Mouse (Mus musculus) hindbrain, embryonic 11.5 days (tissue): Measurements from ENCODE around the gene Osbpl8. TPM values are rescaled to one million over a fixed set of nuclear protein-coding genes. Genes with fewer than 3 reads are reported as not detected.

Experiments
- ATAC-seq: fragments of 200-750 bp; cut with Nextera tagmentation; 2 replicates; pipeline ENCODE4 v1.8.0; 2017; ENCODE audit warnings: mild to moderate bottlenecking, moderate TSS enrichment, moderate library complexity; ENCODE audit not compliant: low FRiP score
- DNase-seq: peaks from one replicate; pipeline ENCODE4 v3.0.0-alpha.2; 2015; ENCODE audit warnings: low spot score
- H3K27ac ChIP-seq: fragments of 300-500 bp; sonication (generic); 2 replicates; pipeline ENCODE4 v1.5.1; 2014; ENCODE audit warnings: mild to moderate bottlenecking, low read depth, low read length
- H3K27me3 ChIP-seq: fragments of 300-500 bp; sonication (generic); 2 replicates; pipeline ENCODE4 v1.6.1; 2014; ENCODE audit warnings: mild to moderate bottlenecking, low read length, moderate library complexity, mixed read lengths; ENCODE audit not compliant: control insufficient read depth, insufficient read depth
- H3K36me3 ChIP-seq: fragments of 300-500 bp; sonication (generic); 2 replicates; pipeline ENCODE4 v1.6.1; 2014; ENCODE audit warnings: mild to moderate bottlenecking, low read length, moderate library complexity, mixed read lengths; ENCODE audit not compliant: control insufficient read depth, insufficient read depth
- H3K4me1 ChIP-seq: fragments of 300-500 bp; sonication (generic); replicated peaks from 2 replicates; pipeline ENCODE4 v1.6.1; 2014; ENCODE audit warnings: low read length, mixed read lengths; ENCODE audit not compliant: control insufficient read depth, insufficient read depth
- H3K4me2 ChIP-seq: fragments of 300-500 bp; sonication (generic); replicated peaks from 2 replicates; pipeline ENCODE4 v1.6.1; 2014; ENCODE audit warnings: mild to moderate bottlenecking, low read depth, low read length
- H3K4me3 ChIP-seq: fragments of 300-500 bp; sonication (generic); 2 replicates; pipeline ENCODE4 v1.5.1; 2014; ENCODE audit warnings: low read depth, low read length
- H3K9ac ChIP-seq: fragments of 300-500 bp; sonication (generic); 2 replicates; pipeline ENCODE4 v1.6.1; 2014; ENCODE audit warnings: low read depth, low read length
- H3K9me3 ChIP-seq: fragments of 300-500 bp; sonication (generic); 2 replicates; pipeline ENCODE4 v1.6.1; 2016; ENCODE audit warnings: low read length; ENCODE audit not compliant: control insufficient read depth
- WGBS: fragments of 180-500 bp; shearing (Covaris S2); extraction: QIAGEN DNeasy Blood & Tissue Kit; methylation state at CpG from one replicate; pipeline ENCODE4 v1.1.7; 2014; 5-methylcytosine and 5-hydroxymethylcytosine counted together
- polyA plus RNA-seq: library from polyadenylated mRNA; unstranded; fragments of >200 nt; fragmentation: Nextera tagmentation; extraction: Ambion mirVana; gene quantifications from 2 replicates; pipeline ENCODE4 v1.2.1, GENCODE M21; 2014

Gene Osbpl8
- polyA plus RNA-seq, 1 experiment from 2014 or later = 15.4 TPM

- 78% methylated on average over 9 of the region's 9 CpGs for WGBS
These were observed 42.8 kb downstream of the Osbpl8 start for GRCm38 (mm10) chr10:111207386-111207785.

GRCm38 (mm10) chr10:111214084-111214483, 49.5 kb downstream of the Osbpl8 start:
- H3K36me3 ChIP-seq = no peaks in the 10 kb centered on the region
- H3K27ac ChIP-seq = no peak overlapping the region
- no peak overlapping the region for H3K4me2 ChIP-seq
- no peaks in the 10 kb centered on the region for H3K27me3 ChIP-seq
- H3K9me3 ChIP-seq = no peaks in the 10 kb centered on the region
- DNase-seq (no peak), ATAC-seq (no peak)
- no peaks in the 10 kb centered on the region for H3K4me1 ChIP-seq
- no peak overlapping the region for H3K4me3 ChIP-seq
- no peak overlapping the region for H3K9ac ChIP-seq
- WGBS = 95% methylated on average over 3 of the region's 3 CpGs

More at GRCm38 (mm10) chr10:111207386-111207785, 42.8 kb downstream of the Osbpl8 start:
- Histone ChIP-seq H3K36me3 (no peaks in the 10 kb centered on the region), H3K4me2 (no peak overlapping the region), H3K9ac (no peak overlapping the region), H3K4me3 (no peak overlapping the region), H3K27ac (no peak overlapping the region), H3K27me3 (no peaks in the 10 kb centered on the region), H3K4me1 (no peaks in the 10 kb centered on the region), H3K9me3 (no peaks in the 10 kb centered on the region)
- no peak for DNase-seq
- no peak for ATAC-seq

GRCm38 (mm10) chr10:111214696-111215095, 50.1 kb downstream of the Osbpl8 start:
- H3K4me2 ChIP-seq = no peak overlapping the region
- H3K9ac ChIP-seq = no peak overlapping the region
- H3K27ac ChIP-seq = no peak overlapping the region
- 77% methylated on average over 2 of the region's 2 CpGs for WGBS
- no peaks in the 10 kb centered on the region for H3K4me1 ChIP-seq
- no peaks in the 10 kb centered on the region for H3K36me3 ChIP-seq
- H3K4me3 ChIP-seq = no peak overlapping the region
- no peak for ATAC-seq
- H3K9me3 ChIP-seq = no peaks in the 10 kb centered on the region
- no peak for DNase-seq
- H3K27me3 ChIP-seq = no peaks in the 10 kb centered on the region

- Histone ChIP-seq H3K4me1 (no peaks in the 10 kb centered on the region), H3K36me3 (no peaks in the 10 kb centered on the region), H3K4me2 (no peak overlapping the region), H3K9ac (no peak overlapping the region), H3K4me3 (no peak overlapping the region), H3K27ac (no peak overlapping the region), H3K27me3 (no peaks in the 10 kb centered on the region), H3K9me3 (no peaks in the 10 kb centered on the region)
- WGBS = 66% methylated on average over 3 of the region's 3 CpGs
- no peak for ATAC-seq
- no peak for DNase-seq
These were observed 51.0 kb downstream of the Osbpl8 start for GRCm38 (mm10) chr10:111215572-111215971.

GRCm38 (mm10) chr10:111216111-111216510, 51.6 kb downstream of the Osbpl8 start:
- Histone ChIP-seq H3K4me1 (no peaks in the 10 kb centered on the region), H3K36me3 (no peaks in the 10 kb centered on the region), H3K4me3 (no peak overlapping the region), H3K9me3 (no peaks in the 10 kb centered on the region), H3K27ac (no peak overlapping the region), H3K4me2 (no peak overlapping the region), H3K9ac (no peak overlapping the region), H3K27me3 (no peaks in the 10 kb centered on the region)
- 85% methylated on average over 3 of the region's 3 CpGs for WGBS
- DNase-seq (no peak), ATAC-seq (no peak)

- Histone ChIP-seq H3K9ac (no peak overlapping the region), H3K4me3 (no peak overlapping the region), H3K27ac (no peak overlapping the region), H3K9me3 (no peaks in the 10 kb centered on the region), H3K36me3 (no peaks in the 10 kb centered on the region), H3K27me3 (no peaks in the 10 kb centered on the region), H3K4me1 (no peaks in the 10 kb centered on the region), H3K4me2 (no peak overlapping the region)
- ATAC-seq = no peak
- 79% methylated on average over 6 of the region's 6 CpGs for WGBS
- DNase-seq = no peak
These were observed 58.0 kb downstream of the Osbpl8 start for GRCm38 (mm10) chr10:111222535-111222934.

GRCm38 (mm10) chr10:111223218-111223830, 58.8 kb downstream of the Osbpl8 start:
- Histone ChIP-seq H3K36me3 (no peaks in the 10 kb centered on the region), H3K9ac (no peak overlapping the region), H3K27me3 (no peaks in the 10 kb centered on the region), H3K9me3 (no peaks in the 10 kb centered on the region), H3K4me1 (no peaks in the 10 kb centered on the region), H3K27ac (no peak overlapping the region), H3K4me3 (no peak overlapping the region), H3K4me2 (no peak overlapping the region)
- ATAC-seq = 0 out of 2 replicates have a peak, but pooled peaks have one; percentile 7
- peak; percentile 7 for DNase-seq
- 46% methylated on average over 10 of the region's 10 CpGs for WGBS

GRCm38 (mm10) chr10:111224696-111225095, 60.1 kb downstream of the Osbpl8 start:
- DNase-seq (no peak), ATAC-seq (no peak)
- H3K27ac ChIP-seq = no peak overlapping the region
- H3K27me3 ChIP-seq = no peaks in the 10 kb centered on the region
- H3K4me3 ChIP-seq = no peak overlapping the region
- WGBS = 93% methylated on average over 4 of the region's 4 CpGs
- no peaks in the 10 kb centered on the region for H3K36me3 ChIP-seq
- no peaks in the 10 kb centered on the region for H3K9me3 ChIP-seq
- no peak overlapping the region for H3K4me2 ChIP-seq
- no peaks in the 10 kb centered on the region for H3K4me1 ChIP-seq
- H3K9ac ChIP-seq = no peak overlapping the region

GRCm38 (mm10) chr10:111226508-111226907, 62.0 kb downstream of the Osbpl8 start:
- H3K27ac ChIP-seq = no peak overlapping the region
- WGBS = 27% methylated on average over 3 of the region's 3 CpGs

More at GRCm38 (mm10) chr10:111226508-111226907, 62.0 kb downstream of the Osbpl8 start:
- Histone ChIP-seq H3K4me2 (no peak overlapping the region), H3K27me3 (no peaks in the 10 kb centered on the region), H3K9me3 (no peaks in the 10 kb centered on the region), H3K9ac (no peak overlapping the region), H3K36me3 (no peaks in the 10 kb centered on the region), H3K4me3 (no peak overlapping the region), H3K4me1 (no peaks in the 10 kb centered on the region)
- ATAC-seq (0 out of 2 replicates have a peak, but pooled peaks have one; percentile 40), DNase-seq (peak; percentile 90)
